13 mouse cellular contexts compared by ENCODE assay signal in genomic region chr13:76560918-76561317, GRCm38 (mm10).
"Had no signal": no experiment of that assay in that cellular context is flagged by ENCODE, and none has a peak within 500 bp of the region (broad histone marks: within the 10 kb centered on the region; RNA-seq: fewer than 3 reads in every experiment).

No protein-coding gene starts in this region.

- DNase-seq: gastrocnemius, postnatal 14 days; heart, adult 11 months; heart, adult 2 months; heart, postnatal 14 days; heart, postnatal 36 days; kidney, adult 18-20 months; kidney, adult 8-10 months; kidney, postnatal 10 days; kidney, postnatal 25 days; kidney, postnatal 4 days; liver had no signal

- ATAC-seq: hindbrain, postnatal 0 days; intestine, embryonic 16.5 days had no signal
